Mouse (Mus musculus) kidney, embryonic 16.5 days (tissue): ENCODE results near the gene Foxp2. TPM values are rescaled to one million over a fixed set of nuclear protein-coding genes. Genes with fewer than 3 reads are reported as not detected.
A peak's percentile ranks its signal among the peaks of the same experiment; 100 is the strongest.

Source experiments
- ATAC-seq: fragments of 200-750 bp; cut with Nextera tagmentation; 2 replicates; pipeline ENCODE4 v1.8.0; 2017; ENCODE audit warnings: moderate TSS enrichment; ENCODE audit not compliant: low FRiP score, low TSS enrichment
- H3K27ac ChIP-seq: fragments of 300-500 bp; sonication (generic); 2 replicates; pipeline ENCODE4 v1.5.1; 2014; ENCODE audit warnings: low read length
- H3K27me3 ChIP-seq: fragments of 300-500 bp; sonication (generic); 2 replicates; pipeline ENCODE4 v1.6.1; 2014; ENCODE audit warnings: low read length, control low read depth, mixed read lengths; ENCODE audit not compliant: insufficient read depth
- H3K36me3 ChIP-seq: fragments of 300-500 bp; sonication (generic); 2 replicates; pipeline ENCODE4 v1.6.1; 2014; ENCODE audit warnings: low read length, control low read depth, mixed read lengths; ENCODE audit not compliant: insufficient read depth
- H3K4me1 ChIP-seq: fragments of 300-500 bp; sonication (generic); 2 replicates; pipeline ENCODE4 v1.6.1; 2014; ENCODE audit warnings: low read length, control low read depth, mixed read lengths; ENCODE audit not compliant: insufficient read depth
- H3K4me2 ChIP-seq: fragments of 300-500 bp; sonication (generic); replicated peaks from 2 replicates; pipeline ENCODE4 v1.6.1; 2014; ENCODE audit warnings: low read depth, low read length
- H3K4me3 ChIP-seq: fragments of 300-500 bp; sonication (generic); 2 replicates; pipeline ENCODE4 v1.5.1; 2014; ENCODE audit warnings: mild to moderate bottlenecking, low read length
- H3K9ac ChIP-seq: fragments of 300-500 bp; sonication (generic); replicated peaks from 2 replicates; pipeline ENCODE4 v1.6.1; 2014; ENCODE audit warnings: low read length
- H3K9me3 ChIP-seq: fragments of 300-500 bp; sonication (generic); 2 replicates; pipeline ENCODE4 v1.6.1; 2016; ENCODE audit warnings: low read length, control low read depth
- WGBS: fragments of 180-500 bp; shearing (Covaris S2); extraction: QIAGEN DNeasy Blood & Tissue Kit; methylation state at CpG from one replicate; pipeline ENCODE4 v1.1.7; 2014; 5-methylcytosine and 5-hydroxymethylcytosine counted together
- polyA plus RNA-seq: library from polyadenylated mRNA; unstranded; fragments of >200 nt; fragmentation: Nextera tagmentation; extraction: Ambion mirVana; gene quantifications from 2 replicates; pipeline ENCODE4 v1.2.1, GENCODE M21; 2015

The Foxp2 gene
- polyA plus RNA-seq, 1 experiment from 2014 or later = 6.5 TPM

GRCm38 (mm10) chr6:15192877-15193276 is 291.7 kb downstream of the Foxp2 start:
- no peaks in the 10 kb centered on the region for H3K27me3 ChIP-seq
- no peak overlapping the region for H3K4me3 ChIP-seq
- no peaks in the 10 kb centered on the region for H3K36me3 ChIP-seq
- H3K4me1 ChIP-seq = 0 out of 2 replicates have a peak, but pooled peaks cover 2% of the 10 kb centered on the region
- H3K27ac ChIP-seq = no peak overlapping the region
- H3K9me3 ChIP-seq = no peaks in the 10 kb centered on the region
- H3K4me2 ChIP-seq = no peak overlapping the region
- WGBS = 72% methylated on average over 5 of the region's 5 CpGs
- no peak for ATAC-seq
- no peak overlapping the region for H3K9ac ChIP-seq

- Histone ChIP-seq H3K27ac (no peak overlapping the region), H3K4me2 (no peak overlapping the region), H3K4me1 (no peaks in the 10 kb centered on the region), H3K36me3 (no peaks in the 10 kb centered on the region), H3K27me3 (no peaks in the 10 kb centered on the region), H3K9ac (no peak overlapping the region), H3K4me3 (no peak overlapping the region), H3K9me3 (no peaks in the 10 kb centered on the region)
- ATAC-seq = no peak
- 63% methylated on average over 10 of the region's 10 CpGs for WGBS
These were observed 341.2 kb downstream of the Foxp2 start for GRCm38 (mm10) chr6:15242176-15242942.

DNA sequence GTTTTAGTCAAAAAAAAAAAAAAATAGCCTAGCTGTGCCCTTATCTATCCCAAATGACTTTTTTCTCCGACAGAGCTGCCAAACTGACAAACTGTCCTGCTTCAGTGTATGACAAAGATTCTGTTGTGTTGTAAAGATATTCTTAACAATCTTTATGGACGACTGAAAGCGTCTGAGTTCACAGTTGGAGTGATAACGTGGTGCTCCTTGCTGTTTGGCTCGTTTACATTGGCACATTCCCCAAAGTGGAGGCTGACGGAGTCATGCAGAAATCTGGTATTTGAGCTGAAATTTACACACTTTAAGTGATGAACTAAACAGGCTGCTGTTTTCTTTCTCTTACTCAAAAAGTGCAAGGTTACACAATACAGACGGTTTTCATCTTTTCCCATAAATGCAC is 356.2 kb downstream of the Foxp2 start:
- ATAC-seq = peak; percentile 46; the same call in 1 of the 2 replicates
- 0 out of 2 replicates have a peak overlapping the region, but pooled peaks have one; percentile 16 for H3K4me2 ChIP-seq

GRCm38 (mm10) chr6:15257893-15258292 is 356.7 kb downstream of the Foxp2 start:
- H3K36me3 ChIP-seq = no peaks in the 10 kb centered on the region
- no peaks in the 10 kb centered on the region for H3K9me3 ChIP-seq
- no peaks in the 10 kb centered on the region for H3K27me3 ChIP-seq
- H3K4me3 ChIP-seq = no peak overlapping the region
- H3K9ac ChIP-seq = no peak overlapping the region
- ATAC-seq = no peak
- H3K4me2 ChIP-seq = no peak overlapping the region
- H3K4me1 ChIP-seq = 0 out of 2 replicates have a peak, but pooled peaks cover 3% of the 10 kb centered on the region
- no peak overlapping the region for H3K27ac ChIP-seq
- 51% methylated on average over 6 of the region's 6 CpGs for WGBS

More for the DNA sequence above, 356.2 kb downstream of the Foxp2 start:
- no peaks in the 10 kb centered on the region for H3K9me3 ChIP-seq
- no peak overlapping the region for H3K27ac ChIP-seq
- no peak overlapping the region for H3K9ac ChIP-seq
- no peak overlapping the region for H3K4me3 ChIP-seq
- WGBS = 26% methylated on average over 7 of the region's 7 CpGs
- H3K27me3 ChIP-seq = no peaks in the 10 kb centered on the region
- H3K36me3 ChIP-seq = no peaks in the 10 kb centered on the region
- 0 out of 2 replicates have a peak, but pooled peaks cover 3% of the 10 kb centered on the region for H3K4me1 ChIP-seq

DNA sequence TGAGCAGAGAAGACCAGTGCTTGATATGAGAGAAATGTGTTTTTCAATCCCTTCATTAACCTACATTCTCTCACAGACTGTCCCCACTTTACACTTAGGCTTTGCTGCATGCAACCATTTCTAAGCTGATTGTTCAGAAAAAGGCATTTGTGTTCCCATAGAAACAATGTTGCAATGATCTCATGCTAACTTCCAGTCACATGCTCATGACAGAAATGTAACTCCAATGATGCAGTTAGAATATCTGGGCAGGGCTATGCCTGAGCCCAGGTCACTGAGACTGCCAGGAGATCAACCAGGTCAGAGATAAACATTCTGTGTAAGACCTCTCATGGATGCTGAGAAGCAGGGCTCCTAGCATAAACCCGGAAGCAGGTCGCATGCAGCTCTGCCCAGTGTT is 367.0 kb downstream of the Foxp2 start:
- WGBS = 76% methylated on average over 2 of the region's 2 CpGs
- H3K9me3 ChIP-seq = no peaks in the 10 kb centered on the region
- no peak overlapping the region for H3K9ac ChIP-seq

DNA sequence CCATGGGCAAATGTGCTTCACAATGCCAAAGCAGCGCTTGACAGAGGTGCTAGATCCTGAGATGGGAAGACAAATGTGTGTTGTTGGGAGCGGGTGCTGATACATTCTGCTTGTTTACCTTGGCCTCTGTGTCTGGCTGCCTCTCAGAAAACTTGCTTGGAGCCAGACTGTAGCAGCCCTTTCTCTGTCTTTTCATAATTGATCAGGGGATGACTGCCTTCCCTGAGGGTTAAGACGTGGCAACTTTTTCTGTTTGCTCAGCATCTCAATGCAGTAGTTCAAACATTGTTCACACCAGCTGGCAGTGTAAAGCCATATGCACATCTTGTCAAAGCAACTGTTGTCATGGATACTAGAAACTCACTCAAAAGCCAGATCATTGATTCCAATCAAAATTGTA is 384.1 kb downstream of the Foxp2 start:
- no peak for ATAC-seq
- H3K4me2 ChIP-seq = no peak overlapping the region

More for the DNA sequence above, 367.0 kb downstream of the Foxp2 start:
- Histone ChIP-seq H3K4me3 (no peak overlapping the region), H3K36me3 (no peaks in the 10 kb centered on the region), H3K4me2 (no peak overlapping the region), H3K27me3 (no peaks in the 10 kb centered on the region), H3K4me1 (no peaks in the 10 kb centered on the region), H3K27ac (no peak overlapping the region)
- ATAC-seq = no peak

GRCm38 (mm10) chr6:15294081-15294480 is 392.9 kb downstream of the Foxp2 start:
- Histone ChIP-seq H3K9ac (no peak overlapping the region), H3K4me2 (no peak overlapping the region), H3K27me3 (no peaks in the 10 kb centered on the region), H3K9me3 (no peaks in the 10 kb centered on the region), H3K4me3 (no peak overlapping the region), H3K4me1 (no peaks in the 10 kb centered on the region), H3K36me3 (no peaks in the 10 kb centered on the region), H3K27ac (no peak overlapping the region)
- ATAC-seq = no peak
- 75% methylated on average over 5 of the region's 5 CpGs for WGBS

More for the DNA sequence above, 384.1 kb downstream of the Foxp2 start:
- 39% methylated on average over 3 of the region's 3 CpGs for WGBS
- Histone ChIP-seq H3K9me3 (no peaks in the 10 kb centered on the region), H3K9ac (no peak overlapping the region), H3K4me1 (0 out of 2 replicates have a peak, but pooled peaks cover 3% of the 10 kb centered on the region), H3K36me3 (no peaks in the 10 kb centered on the region), H3K4me3 (no peak overlapping the region), H3K27me3 (no peaks in the 10 kb centered on the region), H3K27ac (no peak overlapping the region)

DNA sequence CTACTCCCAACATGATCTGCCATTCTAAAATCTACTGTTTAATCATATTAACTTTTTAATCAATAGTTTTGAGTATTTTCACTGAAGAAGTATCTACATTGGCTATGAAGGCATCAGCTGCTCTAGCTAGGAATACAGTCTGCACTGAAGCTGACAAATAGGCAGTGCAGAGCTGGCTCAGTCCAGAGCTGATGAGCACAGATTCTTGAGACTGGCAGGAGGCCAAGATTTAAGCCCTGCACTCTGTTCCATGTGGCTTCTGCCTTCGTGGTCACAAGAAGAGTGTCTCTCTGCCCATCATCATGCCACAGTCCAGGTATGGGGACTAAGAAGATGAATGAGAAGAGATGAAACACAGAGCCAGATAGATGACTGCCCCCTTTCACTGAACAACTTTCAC is 398.1 kb downstream of the Foxp2 start:
- peak; percentile 70; the same call in 1 of the 2 replicates for ATAC-seq
- Histone ChIP-seq H3K4me1 (no peaks in the 10 kb centered on the region), H3K4me3 (no peak overlapping the region), H3K27me3 (no peaks in the 10 kb centered on the region), H3K4me2 (no peak overlapping the region), H3K27ac (no peak overlapping the region), H3K9ac (no peak overlapping the region), H3K9me3 (no peaks in the 10 kb centered on the region), H3K36me3 (no peaks in the 10 kb centered on the region)
- WGBS = 43% methylated on average over 1 of the region's 1 CpGs

GRCm38 (mm10) chr6:15310671-15311070 is 409.5 kb downstream of the Foxp2 start:
- Histone ChIP-seq H3K9me3 (no peaks in the 10 kb centered on the region), H3K9ac (no peak overlapping the region), H3K4me2 (no peak overlapping the region), H3K27ac (no peak overlapping the region), H3K27me3 (no peaks in the 10 kb centered on the region), H3K4me3 (no peak overlapping the region), H3K36me3 (no peaks in the 10 kb centered on the region), H3K4me1 (no peaks in the 10 kb centered on the region)
- no peak for ATAC-seq
- 56% methylated on average over 5 of the region's 5 CpGs for WGBS

GRCm38 (mm10) chr6:15316948-15317347 is 415.8 kb downstream of the Foxp2 start:
- no peaks in the 10 kb centered on the region for H3K27me3 ChIP-seq
- no peaks in the 10 kb centered on the region for H3K36me3 ChIP-seq
- no peak overlapping the region for H3K4me3 ChIP-seq
- H3K4me1 ChIP-seq = no peaks in the 10 kb centered on the region
- H3K27ac ChIP-seq = no peak overlapping the region
- 94% methylated on average over 2 of the region's 2 CpGs for WGBS
- H3K4me2 ChIP-seq = no peak overlapping the region
- no peaks in the 10 kb centered on the region for H3K9me3 ChIP-seq
- no peak for ATAC-seq
- no peak overlapping the region for H3K9ac ChIP-seq
